Mouse (Mus musculus) olfactory bulb, adult 2 months (tissue): ENCODE measurements around the gene Dkk1. TPM values are rescaled to one million over a fixed set of nuclear protein-coding genes. Genes with fewer than 3 reads are reported as not detected.
"Not testable (repeated sequence)": the region's sequence is repeated elsewhere in the genome, so short reads cannot be mapped to it uniquely, and the experiment has no call there.

ENCODE experiments used
- H3K27ac ChIP-seq: fragments of 200-500 bp; 2 replicates; pipeline ENCODE4 v1.5.1; 2012; ENCODE audit warnings: low read depth, low read length; ENCODE audit not compliant: insufficient read depth
- H3K4me1 ChIP-seq: fragments of 200-500 bp; 2 replicates; pipeline ENCODE4 v1.6.1; 2012; ENCODE audit warnings: low read length; ENCODE audit not compliant: control insufficient read depth, insufficient read depth
- H3K4me3 ChIP-seq: fragments of 200-500 bp; 2 replicates; pipeline ENCODE4 v1.5.1; 2012; ENCODE audit warnings: mild to moderate bottlenecking, low read depth, low read length, moderate library complexity; ENCODE audit not compliant: insufficient read depth
- CTCF ChIP-seq: fragments of 200-500 bp; IDR thresholded peaks from 2 replicates; pipeline ENCODE4 v1.5.1; 2012; ENCODE audit warnings: low read depth, mild to moderate bottlenecking, low read length, moderate library complexity; ENCODE audit not compliant: insufficient read depth
- POLR2A ChIP-seq: fragments of 200-500 bp; IDR thresholded peaks from 2 replicates; pipeline ENCODE4 v1.6.1; 2012; ENCODE audit warnings: mild to moderate bottlenecking, low read depth, low read length, moderate library complexity; ENCODE audit not compliant: insufficient read depth
- WGBS: fragments of 180-500 bp; shearing (Covaris S2); methylation state at CpG from one replicate; pipeline ENCODE4 v1.1.7; 2018; 5-methylcytosine and 5-hydroxymethylcytosine counted together
- polyA plus RNA-seq: library from polyadenylated mRNA; stranded (reverse); fragments of >200 nt; gene quantifications from 2 replicates; pipeline ENCODE4 v1.2.4, GENCODE M21; 2012; ENCODE audit warnings: low replicate concordance; ENCODE audit not compliant: missing spikeins, insufficient read depth, insufficient read length

Dkk1 gene
- polyA plus RNA-seq, 1 experiment: not detected

DNA sequence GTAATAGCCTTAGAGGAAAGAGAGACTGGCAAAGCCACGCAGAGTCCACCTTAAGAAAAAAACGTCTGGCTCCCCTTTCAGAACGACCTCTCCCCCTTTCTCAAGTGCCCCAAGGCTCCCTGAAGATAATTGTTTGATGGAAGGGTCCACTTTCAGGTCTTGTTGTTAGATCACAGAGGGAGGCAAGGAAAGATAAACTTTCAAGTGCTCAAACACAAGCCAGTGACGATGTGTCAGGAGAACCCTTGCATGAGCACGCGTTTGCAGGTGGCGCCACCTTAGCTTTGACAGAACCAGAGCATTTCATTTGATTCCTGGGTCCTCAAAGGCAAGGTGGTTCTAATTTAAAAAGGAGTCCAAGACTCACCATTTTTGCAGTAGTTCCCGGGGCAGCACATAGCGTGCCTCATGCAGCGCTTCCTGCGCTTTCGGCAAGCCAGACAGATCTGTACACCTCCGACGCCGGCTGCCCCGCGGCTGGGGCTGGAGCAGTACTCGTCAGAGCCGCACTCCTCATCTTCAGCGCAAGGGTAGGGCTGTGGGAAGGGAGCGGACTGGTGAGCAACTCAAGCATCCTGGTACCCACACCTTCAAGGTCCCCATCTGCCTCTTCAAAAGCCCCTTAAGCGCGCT is 938 bp downstream of the Dkk1 start:
- TF ChIP-seq POLR2A (no peak), CTCF (no peak)

DNA sequence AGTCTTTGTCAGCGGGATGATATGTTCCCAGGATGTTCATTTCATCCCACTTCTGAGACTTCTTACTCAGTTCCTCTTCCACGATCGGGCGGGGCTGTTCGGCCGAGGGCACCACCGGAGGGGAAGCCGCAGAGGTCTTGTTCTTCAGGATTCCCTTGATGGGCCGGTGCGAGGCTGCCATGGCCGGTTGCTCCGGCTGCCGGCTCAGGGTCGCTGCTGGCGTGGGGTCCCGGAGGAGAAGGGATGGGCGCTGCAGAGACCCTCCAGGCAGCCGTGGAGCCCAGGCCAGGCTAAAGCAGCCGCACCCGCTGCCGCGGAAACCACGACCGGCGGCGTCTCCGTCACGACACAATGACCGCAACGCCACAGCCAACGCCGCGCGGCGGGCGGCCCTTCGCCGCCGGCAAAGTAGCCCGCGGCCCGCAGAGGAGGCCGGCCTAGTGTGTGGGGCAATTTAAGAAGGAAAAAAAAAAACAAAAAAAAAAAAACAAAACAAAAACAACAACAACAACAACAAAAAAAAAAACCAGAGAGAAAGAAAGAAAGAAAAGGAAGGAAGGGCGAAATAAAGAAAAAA is 10.0 kb downstream of the Dkk1 start:
- not testable (repeated sequence) for H3K27ac ChIP-seq, H3K4me1 ChIP-seq
- peak overlapping the region; percentile 42 for H3K4me3 ChIP-seq
- WGBS: 2% methylated on average over 44 of the region's 44 CpGs

More for the DNA sequence above, 938 bp downstream of the Dkk1 start:
- H3K4me3 ChIP-seq: no peak overlapping the region
- H3K4me1 ChIP-seq: peaks cover 7% of the 10 kb centered on the region
- no peak overlapping the region for H3K27ac ChIP-seq
- 6% methylated on average over 23 of the region's 23 CpGs for WGBS

DNA sequence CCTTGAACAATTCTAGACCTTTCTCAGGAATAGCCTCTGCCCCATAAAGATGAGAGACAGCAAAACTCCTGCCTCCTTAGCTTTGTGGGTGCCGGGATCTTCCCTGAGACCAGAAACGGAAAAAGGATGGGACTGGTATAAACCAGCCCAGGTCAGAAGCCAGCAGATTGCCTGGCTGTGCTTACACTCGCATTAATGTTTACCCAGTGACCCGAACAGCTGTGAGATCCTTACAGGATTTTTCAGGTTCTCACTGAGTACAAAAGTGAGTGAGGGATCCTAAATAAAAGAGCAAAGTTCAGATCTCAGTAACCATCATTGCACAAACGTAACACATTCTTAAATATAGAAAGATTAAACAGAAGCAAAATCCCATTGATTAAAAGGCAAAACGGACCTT is 32.7 kb downstream of the Dkk1 start:
- no peak overlapping the region for H3K27ac ChIP-seq
- WGBS: 84% methylated on average over 6 of the region's 6 CpGs
- TF ChIP-seq POLR2A: no peak
- TF ChIP-seq CTCF: no peak
- no peak overlapping the region for H3K4me3 ChIP-seq
- H3K4me1 ChIP-seq: no peaks in the 10 kb centered on the region

DNA sequence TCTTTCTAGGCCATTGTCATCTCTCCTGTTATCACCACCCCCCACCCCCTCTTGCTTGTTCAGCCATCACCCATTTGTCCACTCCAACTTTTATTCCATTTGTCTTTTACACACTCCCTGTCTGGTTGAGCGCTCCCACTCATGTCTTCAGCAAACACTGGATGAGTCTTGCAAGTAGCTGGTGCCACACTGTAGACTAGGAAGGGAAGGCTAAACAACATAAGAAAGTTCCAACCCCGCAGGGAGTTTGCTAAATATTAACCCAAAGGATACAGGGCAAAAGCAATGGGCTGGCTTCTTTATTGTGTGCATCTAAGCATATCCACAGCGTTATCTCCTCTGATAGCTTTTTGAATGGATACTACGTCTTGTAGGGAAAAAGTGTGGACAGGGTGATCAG is 39.0 kb downstream of the Dkk1 start:
- Histone ChIP-seq H3K27ac (no peak overlapping the region), H3K4me3 (no peak overlapping the region), H3K4me1 (no peaks in the 10 kb centered on the region)
- 91% methylated on average over 4 of the region's 4 CpGs for WGBS
- TF ChIP-seq CTCF: no peak

DNA sequence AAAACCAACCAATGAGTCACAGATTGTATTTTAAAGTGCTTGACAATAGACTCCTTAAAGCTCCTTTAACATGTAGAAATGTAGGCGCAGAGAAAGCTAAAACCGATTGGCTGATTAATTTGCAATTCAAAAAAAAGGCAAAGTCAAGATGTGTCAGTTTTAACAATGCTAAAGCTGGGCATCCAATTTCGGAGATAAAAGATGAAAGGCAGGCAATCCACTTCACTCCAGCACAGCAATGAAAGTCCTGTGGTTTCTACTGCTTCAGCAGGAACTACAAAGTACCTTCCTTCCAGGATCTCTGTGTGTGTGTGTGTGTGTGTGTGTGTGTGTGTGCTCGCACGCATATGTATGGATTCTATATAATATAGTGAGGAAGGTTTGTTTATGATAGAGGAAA is 44.0 kb downstream of the Dkk1 start:
- Histone ChIP-seq H3K4me1 (no peaks in the 10 kb centered on the region), H3K4me3 (no peak overlapping the region), H3K27ac (no peak overlapping the region)
- no peak for TF ChIP-seq CTCF
- TF ChIP-seq POLR2A: no peak
- 51% methylated on average over 5 of the region's 5 CpGs for WGBS
